Mouse (Mus musculus) stomach, embryonic 15.5 days (tissue): ENCODE results near the gene Prkch. TPM values are rescaled to one million over a fixed set of nuclear protein-coding genes. Genes with fewer than 3 reads are reported as not detected.

Source experiments
- ATAC-seq: fragments of 200-750 bp; cut with Nextera tagmentation; 2 replicates; pipeline ENCODE4 v1.8.0; 2017; ENCODE audit warnings: low read depth, moderate number of reproducible peaks, moderate TSS enrichment; ENCODE audit not compliant: insufficient read depth, low FRiP score
- H3K27ac ChIP-seq: fragments of 300-500 bp; sonication (generic); 2 replicates; pipeline ENCODE4 v1.5.1; 2015; ENCODE audit warnings: mild to moderate bottlenecking, inconsistent platforms
- H3K27me3 ChIP-seq: fragments of 300-500 bp; sonication (generic); replicated peaks from 2 replicates; pipeline ENCODE4 v1.6.1; 2015; ENCODE audit warnings: inconsistent platforms
- H3K36me3 ChIP-seq: fragments of 300-500 bp; sonication (generic); 2 replicates; pipeline ENCODE4 v1.6.1; 2015; ENCODE audit warnings: inconsistent platforms
- H3K4me1 ChIP-seq: fragments of 300-500 bp; sonication (generic); 2 replicates; pipeline ENCODE4 v1.6.1; 2015; ENCODE audit warnings: inconsistent platforms
- H3K4me2 ChIP-seq: fragments of 300-500 bp; sonication (generic); 2 replicates; pipeline ENCODE4 v1.6.1; 2015; ENCODE audit warnings: mild to moderate bottlenecking, inconsistent platforms
- H3K4me3 ChIP-seq: fragments of 300-500 bp; sonication (generic); replicated peaks from 2 replicates; pipeline ENCODE4 v1.5.1; 2015; ENCODE audit warnings: inconsistent platforms
- H3K9ac ChIP-seq: fragments of 300-500 bp; sonication (generic); 2 replicates; pipeline ENCODE4 v1.6.1; 2015; ENCODE audit warnings: inconsistent platforms
- H3K9me3 ChIP-seq: fragments of 300-500 bp; sonication (generic); 2 replicates; pipeline ENCODE4 v1.6.1; 2016; ENCODE audit warnings: inconsistent platforms
- WGBS: fragments of 180-500 bp; shearing (Covaris S2); methylation state at CpG from one replicate; pipeline ENCODE4 v1.1.7; 2015; 5-methylcytosine and 5-hydroxymethylcytosine counted together
- polyA plus RNA-seq: library from polyadenylated mRNA; unstranded; fragments of >200 nt; fragmentation: Nextera tagmentation; extraction: Ambion mirVana; gene quantifications from 2 replicates; pipeline ENCODE4 v1.2.1, GENCODE M21; 2015

Gene Prkch
- polyA plus RNA-seq, 1 experiment from 2014 or later: 11.9 TPM

GRCm38 (mm10) chr12:73692321-73692720 is 107.7 kb downstream of the Prkch start:
- no peak overlapping the region for H3K9ac ChIP-seq
- WGBS: 8% methylated on average over 4 of the region's 4 CpGs
- no peak overlapping the region for H3K4me2 ChIP-seq
- no peak overlapping the region for H3K4me3 ChIP-seq
- H3K36me3 ChIP-seq: no peaks in the 10 kb centered on the region
- H3K9me3 ChIP-seq: no peaks in the 10 kb centered on the region
- H3K27me3 ChIP-seq: no peaks in the 10 kb centered on the region
- 0 out of 2 replicates have a peak, but pooled peaks cover 10% of the 10 kb centered on the region for H3K4me1 ChIP-seq
- H3K27ac ChIP-seq: no peak overlapping the region
- ATAC-seq: no peak

GRCm38 (mm10) chr12:73693347-73693746 is 108.8 kb downstream of the Prkch start:
- H3K27ac ChIP-seq: no peak overlapping the region
- H3K4me2 ChIP-seq: no peak overlapping the region
- 28% methylated on average over 4 of the region's 4 CpGs for WGBS
- 0 out of 2 replicates have a peak, but pooled peaks cover 4% of the 10 kb centered on the region for H3K4me1 ChIP-seq
- H3K4me3 ChIP-seq: no peak overlapping the region
- no peaks in the 10 kb centered on the region for H3K9me3 ChIP-seq
- H3K9ac ChIP-seq: no peak overlapping the region
- H3K27me3 ChIP-seq: no peaks in the 10 kb centered on the region
- no peaks in the 10 kb centered on the region for H3K36me3 ChIP-seq
- ATAC-seq: 0 out of 2 replicates have a peak, but pooled peaks have one; percentile 45

GRCm38 (mm10) chr12:73694690-73695089 is 110.1 kb downstream of the Prkch start:
- ATAC-seq: 0 out of 2 replicates have a peak, but pooled peaks have one; percentile 60
- no peak overlapping the region for H3K4me2 ChIP-seq
- no peak overlapping the region for H3K27ac ChIP-seq
- H3K9ac ChIP-seq: no peak overlapping the region
- H3K27me3 ChIP-seq: no peaks in the 10 kb centered on the region
- no peak overlapping the region for H3K4me3 ChIP-seq
- H3K36me3 ChIP-seq: no peaks in the 10 kb centered on the region
- H3K9me3 ChIP-seq: no peaks in the 10 kb centered on the region
- H3K4me1 ChIP-seq: 0 out of 2 replicates have a peak, but pooled peaks cover 4% of the 10 kb centered on the region
- WGBS: 44% methylated on average over 13 of the region's 13 CpGs

GRCm38 (mm10) chr12:73695110-73695509 is 110.5 kb downstream of the Prkch start:
- 78% methylated on average over 16 of the region's 16 CpGs for WGBS
- Histone ChIP-seq H3K4me3 (no peak overlapping the region), H3K4me1 (0 out of 2 replicates have a peak, but pooled peaks cover 4% of the 10 kb centered on the region), H3K4me2 (no peak overlapping the region), H3K27ac (no peak overlapping the region), H3K27me3 (no peaks in the 10 kb centered on the region), H3K9me3 (no peaks in the 10 kb centered on the region), H3K36me3 (no peaks in the 10 kb centered on the region), H3K9ac (no peak overlapping the region)
- ATAC-seq: no peak

- 70% methylated on average over 4 of the region's 4 CpGs for WGBS
- H3K9me3 ChIP-seq: no peaks in the 10 kb centered on the region
- no peak overlapping the region for H3K9ac ChIP-seq
- no peak for ATAC-seq
- no peak overlapping the region for H3K27ac ChIP-seq
- H3K27me3 ChIP-seq: no peaks in the 10 kb centered on the region
- H3K4me3 ChIP-seq: no peak overlapping the region
- H3K4me2 ChIP-seq: no peak overlapping the region
- no peaks in the 10 kb centered on the region for H3K36me3 ChIP-seq
- 0 out of 2 replicates have a peak, but pooled peaks cover 4% of the 10 kb centered on the region for H3K4me1 ChIP-seq
Measured at GRCm38 (mm10) chr12:73696084-73696483, 111.5 kb downstream of the Prkch start.

GRCm38 (mm10) chr12:73696946-73697345 is 112.3 kb downstream of the Prkch start:
- H3K4me1 ChIP-seq: 0 out of 2 replicates have a peak, but pooled peaks cover 3% of the 10 kb centered on the region
- H3K4me3 ChIP-seq: no peak overlapping the region
- 77% methylated on average over 4 of the region's 4 CpGs for WGBS
- no peak for ATAC-seq
- H3K27me3 ChIP-seq: no peaks in the 10 kb centered on the region
- no peak overlapping the region for H3K27ac ChIP-seq
- H3K9me3 ChIP-seq: no peaks in the 10 kb centered on the region
- no peaks in the 10 kb centered on the region for H3K36me3 ChIP-seq
- H3K4me2 ChIP-seq: no peak overlapping the region
- H3K9ac ChIP-seq: no peak overlapping the region

- H3K4me2 ChIP-seq: no peak overlapping the region
- no peaks in the 10 kb centered on the region for H3K36me3 ChIP-seq
- ATAC-seq: no peak
- no peaks in the 10 kb centered on the region for H3K4me1 ChIP-seq
- no peak overlapping the region for H3K9ac ChIP-seq
- H3K4me3 ChIP-seq: no peak overlapping the region
- 89% methylated on average over 5 of the region's 5 CpGs for WGBS
- H3K27me3 ChIP-seq: no peaks in the 10 kb centered on the region
- H3K27ac ChIP-seq: no peak overlapping the region
- H3K9me3 ChIP-seq: no peaks in the 10 kb centered on the region
Measured at GRCm38 (mm10) chr12:73698436-73698835, 113.8 kb downstream of the Prkch start.

- Histone ChIP-seq H3K27me3 (no peaks in the 10 kb centered on the region), H3K27ac (no peak overlapping the region), H3K4me1 (no peaks in the 10 kb centered on the region), H3K4me2 (no peak overlapping the region), H3K4me3 (no peak overlapping the region), H3K9me3 (no peaks in the 10 kb centered on the region), H3K9ac (no peak overlapping the region), H3K36me3 (no peaks in the 10 kb centered on the region)
- 76% methylated on average over 8 of the region's 8 CpGs for WGBS
- ATAC-seq: no peak
Measured at GRCm38 (mm10) chr12:73698841-73699240, 114.2 kb downstream of the Prkch start.

- H3K36me3 ChIP-seq: no peaks in the 10 kb centered on the region
- 76% methylated on average over 17 of the region's 17 CpGs for WGBS
- H3K4me1 ChIP-seq: no peaks in the 10 kb centered on the region
- no peak overlapping the region for H3K4me2 ChIP-seq
- no peaks in the 10 kb centered on the region for H3K9me3 ChIP-seq
- H3K4me3 ChIP-seq: no peak overlapping the region
- H3K27me3 ChIP-seq: no peaks in the 10 kb centered on the region
- no peak for ATAC-seq
- H3K27ac ChIP-seq: no peak overlapping the region
- no peak overlapping the region for H3K9ac ChIP-seq
Measured at GRCm38 (mm10) chr12:73699471-73700186, 115.0 kb downstream of the Prkch start.

- Histone ChIP-seq H3K27ac (no peak overlapping the region), H3K4me3 (no peak overlapping the region), H3K27me3 (no peaks in the 10 kb centered on the region), H3K4me1 (no peaks in the 10 kb centered on the region), H3K9ac (no peak overlapping the region), H3K9me3 (no peaks in the 10 kb centered on the region), H3K4me2 (no peak overlapping the region), H3K36me3 (no peaks in the 10 kb centered on the region)
- WGBS: 42% methylated on average over 6 of the region's 6 CpGs
- no peak for ATAC-seq
Measured at GRCm38 (mm10) chr12:73700544-73701069, 116.0 kb downstream of the Prkch start.

GRCm38 (mm10) chr12:73701999-73702398 is 117.4 kb downstream of the Prkch start:
- H3K36me3 ChIP-seq: no peaks in the 10 kb centered on the region
- no peak for ATAC-seq
- no peak overlapping the region for H3K4me2 ChIP-seq
- no peaks in the 10 kb centered on the region for H3K4me1 ChIP-seq
- H3K9me3 ChIP-seq: no peaks in the 10 kb centered on the region
- 84% methylated on average over 3 of the region's 3 CpGs for WGBS
- H3K27me3 ChIP-seq: no peaks in the 10 kb centered on the region
- no peak overlapping the region for H3K27ac ChIP-seq
- no peak overlapping the region for H3K9ac ChIP-seq
- H3K4me3 ChIP-seq: no peak overlapping the region

- WGBS: 80% methylated on average over 3 of the region's 3 CpGs
- Histone ChIP-seq H3K36me3 (no peaks in the 10 kb centered on the region), H3K9ac (no peak overlapping the region), H3K27ac (no peak overlapping the region), H3K9me3 (no peaks in the 10 kb centered on the region), H3K4me2 (no peak overlapping the region), H3K4me3 (no peak overlapping the region), H3K4me1 (0 out of 2 replicates have a peak, but pooled peaks cover 6% of the 10 kb centered on the region), H3K27me3 (no peaks in the 10 kb centered on the region)
- no peak for ATAC-seq
Measured at GRCm38 (mm10) chr12:73704382-73704781, 119.8 kb downstream of the Prkch start.
